Mouse (Mus musculus) right cerebral cortex, postnatal 25 days (tissue): ENCODE data around the gene Fam172a.

Experiments used
- DNase-seq: peaks from one replicate; pipeline ENCODE4 v3.0.0; 2022

Gene Fam172a

GRCm38 (mm10) chr13:78200991-78201870 is 499.4 kb downstream of the Fam172a start:
- peak; percentile 93 for DNase-seq

- DNase-seq = no peak
These were observed 500.2 kb downstream of the Fam172a start for GRCm38 (mm10) chr13:78201871-78202565.

- peak; percentile 74 for DNase-seq
These were observed 500.9 kb downstream of the Fam172a start for GRCm38 (mm10) chr13:78202574-78203347.

- DNase-seq = peak; percentile 83
These were observed 501.7 kb downstream of the Fam172a start for GRCm38 (mm10) chr13:78203348-78204061.

- no peak for DNase-seq
These were observed 503.6 kb downstream of the Fam172a start for GRCm38 (mm10) chr13:78205426-78205825.

GRCm38 (mm10) chr13:78206891-78207430 is 505.1 kb downstream of the Fam172a start:
- DNase-seq = no peak

- peak; percentile 35 for DNase-seq
These were observed 506.2 kb downstream of the Fam172a start for GRCm38 (mm10) chr13:78207796-78208645.

GRCm38 (mm10) chr13:78208689-78209410 is 507.0 kb downstream of the Fam172a start:
- no peak for DNase-seq

- DNase-seq = peak; percentile 73
These were observed 507.8 kb downstream of the Fam172a start for GRCm38 (mm10) chr13:78209611-78210028.

GRCm38 (mm10) chr13:78210029-78210747 is 508.4 kb downstream of the Fam172a start:
- peak; percentile 49 for DNase-seq

GRCm38 (mm10) chr13:78210748-78211089 is 508.9 kb downstream of the Fam172a start:
- no peak for DNase-seq

GRCm38 (mm10) chr13:78211231-78212010 is 509.6 kb downstream of the Fam172a start:
- no peak for DNase-seq

GRCm38 (mm10) chr13:78212111-78212510 is 510.3 kb downstream of the Fam172a start:
- no peak for DNase-seq

GRCm38 (mm10) chr13:78213155-78213554 is 511.3 kb downstream of the Fam172a start:
- no peak for DNase-seq

- no peak for DNase-seq
These were observed 513.4 kb downstream of the Fam172a start for GRCm38 (mm10) chr13:78215223-78215622.
